17 mouse cellular contexts compared by ENCODE assay signal in genomic region chr1:63434052-63434451, GRCm38 (mm10). TPM values are rescaled to one million over a fixed set of nuclear protein-coding genes. Genes with fewer than 3 reads are reported as not detected.
"Had no signal": no experiment of that assay in that cellular context is flagged by ENCODE, and none has a peak within 500 bp of the region (broad histone marks: within the 10 kb centered on the region; RNA-seq: fewer than 3 reads in every experiment).

No protein-coding gene starts in this region.

- H3K9ac ChIP-seq: limb, embryonic 15.5 days; liver, embryonic 15.5 days; lung, embryonic 15.5 days; neural tube, embryonic 15.5 days had no signal

- ATAC-seq: hindbrain, embryonic 16.5 days; inflammation-experienced regulatory T-cells, adult 6 months; intestine, postnatal 0 days had no signal

- H3K36me3 ChIP-seq: limb, embryonic 15.5 days; liver, embryonic 15.5 days; lung, embryonic 15.5 days; midbrain, embryonic 10.5 days; neural tube, embryonic 15.5 days had no signal

- H3K4me2 ChIP-seq: limb, embryonic 15.5 days; liver, embryonic 15.5 days; lung, embryonic 15.5 days; neural tube, embryonic 15.5 days had no signal

- H3K9me3 ChIP-seq: limb, embryonic 15.5 days; liver, embryonic 15.5 days; lung, embryonic 15.5 days; midbrain, embryonic 10.5 days; neural tube, embryonic 15.5 days had no signal

- DNase-seq: kidney, adult 9 months; kidney, postnatal 25 days; right cerebral cortex, adult 18-20 months; right cerebral cortex, postnatal 25 days; thymus, adult 18-20 months; thymus, postnatal 14 days had no signal

- H3K4me1 ChIP-seq: limb, embryonic 15.5 days; liver, embryonic 15.5 days; neural tube, embryonic 15.5 days had no signal

- H3K4me3 ChIP-seq: left cerebral cortex, adult 2 months; limb, embryonic 15.5 days; liver, embryonic 15.5 days; lung, embryonic 15.5 days; midbrain, embryonic 10.5 days; myocyte; neural tube, embryonic 15.5 days had no signal

- H3K27me3 ChIP-seq: limb, embryonic 15.5 days; liver, embryonic 15.5 days; lung, embryonic 15.5 days; neural tube, embryonic 15.5 days had no signal

- H3K27ac ChIP-seq: left cerebral cortex, adult 2 months; limb, embryonic 15.5 days; liver, embryonic 15.5 days; lung, embryonic 15.5 days; midbrain, embryonic 10.5 days; neural tube, embryonic 15.5 days had no signal

RNA-seq across cellular contexts. Expression of gene Adam23, which starts 11.6 kb away (rescaled TPM):
- total RNA-seq: megakaryocyte, adult 5-6 weeks had no signal
